Mouse (Mus musculus): ENCODE results near the gene Cnpy1. TPM values are rescaled to one million over a fixed set of nuclear protein-coding genes. Genes with fewer than 3 reads are reported as not detected.
A peak's percentile ranks its signal among the peaks of the same experiment; 100 is the strongest.

The Cnpy1 gene
- polyA plus RNA-seq, 1 experiment from 2014 or later, result 148 TPM

GRCm38 (mm10) chr5:28238876-28239275, 6.7 kb downstream of the Cnpy1 start:
- no peak overlapping the region for H3K4me3 ChIP-seq
- ATAC-seq (ENCODE audit: low FRiP score, low read depth), result no peak
- H3K4me2 ChIP-seq (replicated peaks), result no peak overlapping the region
- H3K4me1 ChIP-seq, result peaks cover 21% of the 10 kb centered on the region
- H3K27ac ChIP-seq (replicated peaks), result no peak overlapping the region
- 90% methylated on average over 5 of the region's 5 CpGs for WGBS
- no peaks in the 10 kb centered on the region for H3K36me3 ChIP-seq
- no peaks in the 10 kb centered on the region for H3K9me3 ChIP-seq
- H3K9ac ChIP-seq (replicated peaks), result no peak overlapping the region
- peaks cover 20% of the 10 kb centered on the region for H3K27me3 ChIP-seq

- Histone ChIP-seq H3K4me3 (no peak overlapping the region; the same call in 1 of the 2 replicates), H3K9me3 (no peaks in the 10 kb centered on the region), H3K27ac (replicated peaks) (no peak overlapping the region), H3K9ac (replicated peaks) (no peak overlapping the region), H3K4me1 (peaks cover 21% of the 10 kb centered on the region), H3K27me3 (peaks cover 20% of the 10 kb centered on the region), H3K36me3 (no peaks in the 10 kb centered on the region), H3K4me2 (replicated peaks) (0 out of 2 replicates have a peak overlapping the region, but pooled peaks have one; percentile 35)
- ATAC-seq (ENCODE audit: low FRiP score, low read depth), result peak; percentile 63; the same call in 1 of the 2 replicates
- WGBS, result 3% methylated on average over 4 of the region's 4 CpGs
These were observed 7.5 kb downstream of the Cnpy1 start for GRCm38 (mm10) chr5:28238152-28238551.

GRCm38 (mm10) chr5:28237715-28238114, 7.9 kb downstream of the Cnpy1 start:
- Histone ChIP-seq H3K27me3 (peaks cover 20% of the 10 kb centered on the region), H3K9me3 (no peaks in the 10 kb centered on the region), H3K27ac (replicated peaks) (peak overlapping the region; percentile 63), H3K4me1 (peaks cover 21% of the 10 kb centered on the region), H3K4me2 (replicated peaks) (peak overlapping the region; percentile 35), H3K9ac (replicated peaks) (peak overlapping the region; percentile 24; the same call in 1 of the 2 replicates), H3K4me3 (peak overlapping the region; percentile 17), H3K36me3 (no peaks in the 10 kb centered on the region)
- 54% methylated on average over 2 of the region's 2 CpGs for WGBS
- ATAC-seq (ENCODE audit: low FRiP score, low read depth), result 0 out of 2 replicates have a peak, but pooled peaks have one; percentile 25

- peak; percentile 55 for ATAC-seq (ENCODE audit: low FRiP score, low read depth)
- H3K9ac ChIP-seq (replicated peaks), result no peak overlapping the region
- H3K9me3 ChIP-seq, result no peaks in the 10 kb centered on the region
- peak overlapping the region; percentile 35; the same call in 1 of the 2 replicates for H3K4me2 ChIP-seq (replicated peaks)
- peak overlapping the region; percentile 17; the same call in 1 of the 2 replicates for H3K4me3 ChIP-seq
- WGBS, result 22% methylated on average over 4 of the region's 4 CpGs
- peaks cover 20% of the 10 kb centered on the region for H3K27me3 ChIP-seq
- no peaks in the 10 kb centered on the region for H3K36me3 ChIP-seq
- peaks cover 21% of the 10 kb centered on the region for H3K4me1 ChIP-seq
- peak overlapping the region; percentile 63; the same call in 1 of the 2 replicates for H3K27ac ChIP-seq (replicated peaks)
These were observed 8.6 kb downstream of the Cnpy1 start for GRCm38 (mm10) chr5:28237055-28237454.

GRCm38 (mm10) chr5:28236098-28236497, 9.5 kb downstream of the Cnpy1 start:
- H3K4me1 ChIP-seq, result peaks cover 21% of the 10 kb centered on the region
- peak overlapping the region; percentile 63 for H3K27ac ChIP-seq (replicated peaks)
- peak overlapping the region; percentile 23 for H3K4me2 ChIP-seq (replicated peaks)
- H3K4me3 ChIP-seq, result no peak overlapping the region
- no peak overlapping the region; the same call in 1 of the 2 replicates for H3K9ac ChIP-seq (replicated peaks)
- no peaks in the 10 kb centered on the region for H3K9me3 ChIP-seq
- no peak for ATAC-seq (ENCODE audit: low FRiP score, low read depth)
- 4% methylated on average over 6 of the region's 6 CpGs for whole genome bisulfite sequencing
- H3K27me3 ChIP-seq, result peaks cover 20% of the 10 kb centered on the region
- no peaks in the 10 kb centered on the region for H3K36me3 ChIP-seq

GRCm38 (mm10) chr5:28232101-28232500, 13.5 kb downstream of the Cnpy1 start:
- no peak for ATAC-seq (ENCODE audit: low FRiP score, low read depth)
- Histone ChIP-seq H3K4me1 (peaks cover 13% of the 10 kb centered on the region), H3K27me3 (peaks cover 9% of the 10 kb centered on the region; the same call in 1 of the 2 replicates), H3K9me3 (no peaks in the 10 kb centered on the region), H3K27ac (replicated peaks) (no peak overlapping the region), H3K9ac (replicated peaks) (no peak overlapping the region), H3K4me3 (no peak overlapping the region), H3K36me3 (no peaks in the 10 kb centered on the region), H3K4me2 (replicated peaks) (no peak overlapping the region)
- WGBS, result 63% methylated on average over 3 of the region's 3 CpGs

GRCm38 (mm10) chr5:28219596-28219995, 26.0 kb downstream of the Cnpy1 start:
- 80% methylated on average over 1 of the region's 1 CpGs for WGBS
- Histone ChIP-seq H3K9me3 (no peaks in the 10 kb centered on the region), H3K4me3 (no peak overlapping the region)

GRCm38 (mm10) chr5:28213441-28213840, 32.2 kb downstream of the Cnpy1 start:
- peaks cover 26% of the 10 kb centered on the region; the same call in 1 of the 2 replicates for H3K4me1 ChIP-seq
- H3K27me3 ChIP-seq, result peaks cover 60% of the 10 kb centered on the region
- H3K36me3 ChIP-seq, result no peaks in the 10 kb centered on the region
- no peak overlapping the region for H3K27ac ChIP-seq (replicated peaks)
- ATAC-seq (ENCODE audit: low FRiP score, low read depth), result no peak
- 65% methylated on average over 2 of the region's 2 CpGs for WGBS
- H3K4me2 ChIP-seq (replicated peaks), result no peak overlapping the region
- no peak overlapping the region for H3K4me3 ChIP-seq
- H3K9ac ChIP-seq (replicated peaks), result no peak overlapping the region
- no peaks in the 10 kb centered on the region for H3K9me3 ChIP-seq

More at GRCm38 (mm10) chr5:28219596-28219995, 26.0 kb downstream of the Cnpy1 start:
- no peaks in the 10 kb centered on the region for H3K36me3 ChIP-seq
- no peak overlapping the region for H3K9ac ChIP-seq (replicated peaks)
- H3K4me1 ChIP-seq, result no peaks in the 10 kb centered on the region
- no peak overlapping the region for H3K4me2 ChIP-seq (replicated peaks)
- no peak for ATAC-seq (ENCODE audit: low FRiP score, low read depth)
- H3K27ac ChIP-seq (replicated peaks), result no peak overlapping the region
- peaks cover 18% of the 10 kb centered on the region for H3K27me3 ChIP-seq

- Histone ChIP-seq H3K4me3 (peak overlapping the region; percentile 57), H3K27me3 (peaks cover 76% of the 10 kb centered on the region), H3K9me3 (no peaks in the 10 kb centered on the region), H3K4me2 (replicated peaks) (peak overlapping the region; percentile 60), H3K36me3 (no peaks in the 10 kb centered on the region), H3K4me1 (peaks cover 26% of the 10 kb centered on the region; the same call in 1 of the 2 replicates), H3K27ac (replicated peaks) (peak overlapping the region; percentile 90), H3K9ac (replicated peaks) (no peak overlapping the region)
- peak; percentile 61 for ATAC-seq (ENCODE audit: low FRiP score, low read depth)
- WGBS, result 1% methylated on average over 15 of the region's 15 CpGs
These were observed 33.8 kb downstream of the Cnpy1 start for GRCm38 (mm10) chr5:28211651-28212310.

- no peaks in the 10 kb centered on the region for H3K36me3 ChIP-seq
- peaks cover 75% of the 10 kb centered on the region for H3K27me3 ChIP-seq
- peaks cover 26% of the 10 kb centered on the region; the same call in 1 of the 2 replicates for H3K4me1 ChIP-seq
- no peaks in the 10 kb centered on the region for H3K9me3 ChIP-seq
- under 1% methylated on average over 29 of the region's 29 CpGs for WGBS
- peak overlapping the region; percentile 60 for H3K4me2 ChIP-seq (replicated peaks)
- peak overlapping the region; percentile 52 for H3K9ac ChIP-seq (replicated peaks)
- peak overlapping the region; percentile 57 for H3K4me3 ChIP-seq
- H3K27ac ChIP-seq (replicated peaks), result peak overlapping the region; percentile 90
- ATAC-seq (ENCODE audit: low FRiP score, low read depth), result no peak
These were observed 34.7 kb downstream of the Cnpy1 start for GRCm38 (mm10) chr5:28210591-28211550.

GRCm38 (mm10) chr5:28209549-28210431, 35.8 kb downstream of the Cnpy1 start:
- Histone ChIP-seq H3K9ac (replicated peaks) (peak overlapping the region; percentile 68), H3K4me1 (peaks cover 26% of the 10 kb centered on the region; the same call in 1 of the 2 replicates), H3K27me3 (peaks cover 76% of the 10 kb centered on the region), H3K4me2 (replicated peaks) (peak overlapping the region; percentile 60), H3K27ac (replicated peaks) (peak overlapping the region; percentile 90), H3K4me3 (peak overlapping the region; percentile 57), H3K36me3 (no peaks in the 10 kb centered on the region), H3K9me3 (no peaks in the 10 kb centered on the region)
- ATAC-seq (ENCODE audit: low FRiP score, low read depth), result peak; percentile 89
- WGBS, result under 1% methylated on average over 80 of the region's 80 CpGs

All from midbrain, embryonic 12.5 days (tissue).